Mouse (Mus musculus): ENCODE data around the gene Pidd1. TPM values are rescaled to one million over a fixed set of nuclear protein-coding genes. Genes with fewer than 3 reads are reported as not detected.

Gene Pidd1
- polyA plus RNA-seq, 1 experiment from 2014 or later, result 7.3 TPM

GRCm38 (mm10) chr7:141394771-141395170 lies 49.1 kb downstream of the Pidd1 start:
- no peak for ATAC-seq
- Histone ChIP-seq H3K27ac (ENCODE audit: low read length) (no peak overlapping the region), H3K4me3 (ENCODE audit: low read length) (no peak overlapping the region), H3K36me3 (ENCODE audit: control insufficient read depth, insufficient read depth, low read length) (peaks cover 2% of the 10 kb centered on the region), H3K4me1 (ENCODE audit: control insufficient read depth, insufficient read depth, low read length) (peaks cover 10% of the 10 kb centered on the region), H3K4me2 (ENCODE audit: low read depth, low read length) (no peak overlapping the region), H3K9ac (ENCODE audit: low read depth, low read length) (no peak overlapping the region), H3K27me3 (replicated peaks; ENCODE audit: control insufficient read depth, insufficient read depth, low read length) (no peaks in the 10 kb centered on the region), H3K9me3 (ENCODE audit: control insufficient read depth, low read length) (no peaks in the 10 kb centered on the region)
- 25% methylated on average over 6 of the region's 6 CpGs for WGBS

- no peak overlapping the region for H3K4me3 ChIP-seq (ENCODE audit: low read length)
- H3K4me1 ChIP-seq (ENCODE audit: control insufficient read depth, insufficient read depth, low read length), result peaks cover 15% of the 10 kb centered on the region
- H3K36me3 ChIP-seq (ENCODE audit: control insufficient read depth, insufficient read depth, low read length), result no peaks in the 10 kb centered on the region; the same call in 1 of the 2 replicates
- ATAC-seq, result no peak
- H3K27ac ChIP-seq (ENCODE audit: low read length), result no peak overlapping the region
- no peaks in the 10 kb centered on the region for H3K9me3 ChIP-seq (ENCODE audit: control insufficient read depth, low read length)
- H3K9ac ChIP-seq (ENCODE audit: low read depth, low read length), result no peak overlapping the region
- WGBS, result 60% methylated on average over 7 of the region's 7 CpGs
- H3K27me3 ChIP-seq (replicated peaks; ENCODE audit: control insufficient read depth, insufficient read depth, low read length), result no peaks in the 10 kb centered on the region
- H3K4me2 ChIP-seq (ENCODE audit: low read depth, low read length), result no peak overlapping the region
Measured at GRCm38 (mm10) chr7:141394158-141394557, 49.7 kb downstream of the Pidd1 start.

GRCm38 (mm10) chr7:141392552-141393222 lies 51.1 kb downstream of the Pidd1 start:
- ATAC-seq, result no peak
- Histone ChIP-seq H3K27ac (ENCODE audit: low read length) (peak overlapping the region; percentile 78), H3K4me3 (ENCODE audit: low read length) (peak overlapping the region; percentile 78), H3K27me3 (replicated peaks; ENCODE audit: control insufficient read depth, insufficient read depth, low read length) (no peaks in the 10 kb centered on the region), H3K4me1 (ENCODE audit: control insufficient read depth, insufficient read depth, low read length) (peaks cover 21% of the 10 kb centered on the region), H3K36me3 (ENCODE audit: control insufficient read depth, insufficient read depth, low read length) (no peaks in the 10 kb centered on the region), H3K9ac (ENCODE audit: low read depth, low read length) (peak overlapping the region; percentile 72), H3K4me2 (ENCODE audit: low read depth, low read length) (peak overlapping the region; percentile 94), H3K9me3 (ENCODE audit: control insufficient read depth, low read length) (no peaks in the 10 kb centered on the region)
- 24% methylated on average over 9 of the region's 9 CpGs for WGBS

GRCm38 (mm10) chr7:141391625-141392551 lies 51.9 kb downstream of the Pidd1 start, which contains the start of gene Taldo1:
Gene Taldo1, plus strand, starts transcription at chr7:141392199.
- peak within 1 kb of the TSS; percentile 79 for H3K9ac ChIP-seq (ENCODE audit: low read depth, low read length)
- peak within 1 kb of the TSS; percentile 94 for H3K4me2 ChIP-seq (ENCODE audit: low read depth, low read length)
- peak within 1 kb of the TSS; percentile 78 for H3K4me3 ChIP-seq (ENCODE audit: low read length)
- under 1% methylated on average over 57 of the region's 57 CpGs for WGBS
- peak; percentile 85 for ATAC-seq
- H3K27me3 ChIP-seq (replicated peaks; ENCODE audit: control insufficient read depth, insufficient read depth, low read length), result no peaks in the 10 kb centered on the region
- no peaks in the 10 kb centered on the region for H3K36me3 ChIP-seq (ENCODE audit: control insufficient read depth, insufficient read depth, low read length)
- H3K9me3 ChIP-seq (ENCODE audit: control insufficient read depth, low read length), result no peaks in the 10 kb centered on the region
- peak within 1 kb of the TSS; percentile 98 for H3K27ac ChIP-seq (ENCODE audit: low read length)
- H3K4me1 ChIP-seq (ENCODE audit: control insufficient read depth, insufficient read depth, low read length), result peaks cover 21% of the 10 kb centered on the region

GRCm38 (mm10) chr7:141390326-141391259 lies 53.2 kb downstream of the Pidd1 start:
- WGBS, result 46% methylated on average over 9 of the region's 9 CpGs
- H3K36me3 ChIP-seq (ENCODE audit: control insufficient read depth, insufficient read depth, low read length), result no peaks in the 10 kb centered on the region
- peak overlapping the region; percentile 98 for H3K27ac ChIP-seq (ENCODE audit: low read length)
- no peak for ATAC-seq
- H3K4me3 ChIP-seq (ENCODE audit: low read length), result no peak overlapping the region
- H3K9ac ChIP-seq (ENCODE audit: low read depth, low read length), result 0 out of 2 replicates have a peak overlapping the region, but pooled peaks have one; percentile 12
- H3K27me3 ChIP-seq (replicated peaks; ENCODE audit: control insufficient read depth, insufficient read depth, low read length), result no peaks in the 10 kb centered on the region
- no peaks in the 10 kb centered on the region for H3K9me3 ChIP-seq (ENCODE audit: control insufficient read depth, low read length)
- peak overlapping the region; percentile 94 for H3K4me2 ChIP-seq (ENCODE audit: low read depth, low read length)
- peaks cover 21% of the 10 kb centered on the region for H3K4me1 ChIP-seq (ENCODE audit: control insufficient read depth, insufficient read depth, low read length)

GRCm38 (mm10) chr7:141388487-141389109 lies 55.2 kb downstream of the Pidd1 start:
- no peaks in the 10 kb centered on the region for H3K36me3 ChIP-seq (ENCODE audit: control insufficient read depth, insufficient read depth, low read length)
- H3K4me3 ChIP-seq (ENCODE audit: low read length), result no peak overlapping the region
- peak overlapping the region; percentile 10; the same call in 1 of the 2 replicates for H3K4me2 ChIP-seq (ENCODE audit: low read depth, low read length)
- H3K27ac ChIP-seq (ENCODE audit: low read length), result peak overlapping the region; percentile 98
- ATAC-seq, result peak; percentile 62
- no peaks in the 10 kb centered on the region for H3K27me3 ChIP-seq (replicated peaks; ENCODE audit: control insufficient read depth, insufficient read depth, low read length)
- WGBS, result 41% methylated on average over 3 of the region's 3 CpGs
- no peaks in the 10 kb centered on the region for H3K9me3 ChIP-seq (ENCODE audit: control insufficient read depth, low read length)
- no peak overlapping the region for H3K9ac ChIP-seq (ENCODE audit: low read depth, low read length)
- peaks cover 21% of the 10 kb centered on the region for H3K4me1 ChIP-seq (ENCODE audit: control insufficient read depth, insufficient read depth, low read length)

Other genes starting within 250 kb of the Pidd1 start
- gene Lrrc56, start 249.9 kb downstream of the Pidd1 start, polyA plus RNA-seq (2015; fragmentation: Nextera tagmentation; extraction: Ambion mirVana), result 5.3 and 6.5 TPM in 2 replicates
- gene Lmntd2, start 229.9 kb downstream of the Pidd1 start, polyA plus RNA-seq (2015; fragmentation: Nextera tagmentation; extraction: Ambion mirVana), result 4.0 TPM in 2 replicates
- 75.6 and 77.5 TPM in 2 replicates for gene Rassf7, start 228.2 kb downstream of the Pidd1 start, polyA plus RNA-seq (2015; fragmentation: Nextera tagmentation; extraction: Ambion mirVana)
- 55.2 and 56.7 TPM in 2 replicates for gene Phrf1, start 215.2 kb downstream of the Pidd1 start, polyA plus RNA-seq (2015; fragmentation: Nextera tagmentation; extraction: Ambion mirVana)
- 6.5 and 9.1 TPM in 2 replicates for gene Irf7, start 177.5 kb downstream of the Pidd1 start, polyA plus RNA-seq (2015; fragmentation: Nextera tagmentation; extraction: Ambion mirVana)
- 167 and 234 TPM in 2 replicates for gene Cdhr5, start 167.2 kb downstream of the Pidd1 start, polyA plus RNA-seq (2015; fragmentation: Nextera tagmentation; extraction: Ambion mirVana)
- gene Sct, start 164.9 kb downstream of the Pidd1 start, polyA plus RNA-seq (2015; fragmentation: Nextera tagmentation; extraction: Ambion mirVana), result 304 and 334 TPM in 2 replicates
- 0.23 and 0.48 TPM in 2 replicates for gene Drd4, start 152.0 kb downstream of the Pidd1 start, polyA plus RNA-seq (2015; fragmentation: Nextera tagmentation; extraction: Ambion mirVana)
- gene Deaf1, start 116.3 kb downstream of the Pidd1 start, polyA plus RNA-seq (2015; fragmentation: Nextera tagmentation; extraction: Ambion mirVana), result 61.0 and 64.4 TPM in 2 replicates
- 32.4 and 34.2 TPM in 2 replicates for gene Tmem80, start 116.3 kb downstream of the Pidd1 start, polyA plus RNA-seq (2015; fragmentation: Nextera tagmentation; extraction: Ambion mirVana)
- 191 and 214 TPM in 2 replicates for gene Eps8l2, start 105.1 kb downstream of the Pidd1 start, polyA plus RNA-seq (2015; fragmentation: Nextera tagmentation; extraction: Ambion mirVana)
- gene Taldo1, start 51.8 kb downstream of the Pidd1 start, polyA plus RNA-seq (2015; fragmentation: Nextera tagmentation; extraction: Ambion mirVana), result 567 and 582 TPM in 2 replicates
- gene Gatd1, start 29.9 kb downstream of the Pidd1 start, polyA plus RNA-seq (2015; fragmentation: Nextera tagmentation; extraction: Ambion mirVana), result 47.5 and 48.2 TPM in 2 replicates
- 3.2 and 4.0 TPM in 2 replicates for gene Cend1, start 14.5 kb downstream of the Pidd1 start, polyA plus RNA-seq (2015; fragmentation: Nextera tagmentation; extraction: Ambion mirVana)
- gene Slc25a22, start 6.1 kb downstream of the Pidd1 start, polyA plus RNA-seq (2015; fragmentation: Nextera tagmentation; extraction: Ambion mirVana), result 34.6 and 37.7 TPM in 2 replicates
- 1,164 and 1,258 TPM in 2 replicates for gene Rplp2, start 3.3 kb upstream of the Pidd1 start, polyA plus RNA-seq (2015; fragmentation: Nextera tagmentation; extraction: Ambion mirVana)
- 45.5 and 45.7 TPM in 2 replicates for gene Pnpla2, start 11.2 kb upstream of the Pidd1 start, polyA plus RNA-seq (2015; fragmentation: Nextera tagmentation; extraction: Ambion mirVana)
- gene Cracr2b, start 17.1 kb upstream of the Pidd1 start, polyA plus RNA-seq (2015; fragmentation: Nextera tagmentation; extraction: Ambion mirVana), result 19.3 and 21.0 TPM in 2 replicates
- 30.6 and 30.8 TPM in 2 replicates for gene Cd151, start 23.4 kb upstream of the Pidd1 start, polyA plus RNA-seq (2015; fragmentation: Nextera tagmentation; extraction: Ambion mirVana)
- gene Polr2l, start 31.1 kb upstream of the Pidd1 start, polyA plus RNA-seq (2015; fragmentation: Nextera tagmentation; extraction: Ambion mirVana), result 50.9 and 57.1 TPM in 2 replicates
- 58.2 and 59.2 TPM in 2 replicates for gene Tspan4, start 31.2 kb upstream of the Pidd1 start, polyA plus RNA-seq (2015; fragmentation: Nextera tagmentation; extraction: Ambion mirVana)
- gene Chid1, start 95.8 kb upstream of the Pidd1 start, polyA plus RNA-seq (2015; fragmentation: Nextera tagmentation; extraction: Ambion mirVana), result 69.8 and 76.5 TPM in 2 replicates
- 89.4 and 103 TPM in 2 replicates for gene Ap2a2, start 118.1 kb upstream of the Pidd1 start, polyA plus RNA-seq (2015; fragmentation: Nextera tagmentation; extraction: Ambion mirVana)
- 0.24 and 0.28 TPM in 2 replicates for gene Muc6, start 211.3 kb upstream of the Pidd1 start, polyA plus RNA-seq (2015; fragmentation: Nextera tagmentation; extraction: Ambion mirVana)
- gene Muc2, start 246.3 kb upstream of the Pidd1 start, polyA plus RNA-seq (2015; fragmentation: Nextera tagmentation; extraction: Ambion mirVana), result 22.1 and 28.5 TPM in 2 replicates

Measured in intestine, embryonic 16.5 days (tissue).